In the genomic region with DNA sequence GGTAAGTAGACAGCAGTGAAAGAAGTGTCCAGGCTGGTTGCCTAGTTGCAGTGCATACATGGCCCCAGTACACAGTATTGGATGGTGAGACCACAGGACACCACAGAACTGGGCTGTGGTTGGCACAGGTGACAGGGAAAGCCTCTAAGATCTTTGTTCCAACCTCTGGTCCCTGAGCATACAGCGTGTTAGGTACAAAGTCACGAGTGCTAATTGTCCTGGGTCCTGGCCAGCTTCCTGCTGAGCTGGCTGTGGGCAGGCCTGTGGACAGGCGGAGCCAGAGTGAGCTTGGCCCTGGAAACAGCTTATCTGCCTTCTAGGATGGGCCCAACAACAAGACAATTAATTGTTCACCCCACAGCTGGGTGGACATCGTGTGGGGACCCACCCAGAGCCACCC, we compare ENCODE assay signal across 11 mouse cellular contexts. TPM values are rescaled to one million over a fixed set of nuclear protein-coding genes. Genes with fewer than 3 reads are reported as not detected.
DNase-seq lines count a peak whose midpoint lies in the region; TF ChIP-seq lines count a peak whose summit lies in the region.
"Had no signal": no experiment of that assay in that cellular context is flagged by ENCODE, and none has a peak within 500 bp of the region (broad histone marks: within the 10 kb centered on the region; RNA-seq: fewer than 3 reads in every experiment).

No protein-coding gene starts in this region.

- 0 out of 2 replicates have a peak overlapping the region, but pooled peaks have one; percentile 18 for H3K27ac ChIP-seq in heart, embryonic 10.5 days
- H3K27ac ChIP-seq: limb, embryonic 13.5 days had no signal

- no peaks in the 10 kb centered on the region for H3K27me3 ChIP-seq in heart, embryonic 10.5 days (ENCODE audit: insufficient read depth, poor library complexity, severe bottlenecking)
- H3K27me3 ChIP-seq: limb, embryonic 13.5 days had no signal

- DNase-seq in layer of hippocampus, postnatal 10 days (ENCODE audit: low spot score in 2 of 2): peak; percentile 21 to 31
- no peak for DNase-seq in layer of hippocampus, adult 18-20 months (ENCODE audit: low spot score in 2 of 2)
- peak; percentile 47 for DNase-seq in brain, embryonic 14.5 days (ENCODE audit: low read depth)
- no peak for DNase-seq in heart, embryonic 10.5 days (ENCODE audit: low spot score)
- DNase-seq in kidney, postnatal 4 days: peak; percentile 46 to 57
- no peak for DNase-seq in layer of hippocampus, adult 11-12 months (ENCODE audit: low spot score)
- DNase-seq in spleen, postnatal 10 days (ENCODE audit: low spot score in 2 of 2): no peak
- DNase-seq in urinary bladder, postnatal 14 days (ENCODE audit: low spot score): no peak
- DNase-seq: embryo, embryonic 11 days had no signal

- H3K9me3 ChIP-seq in heart, embryonic 10.5 days: no peaks in the 10 kb centered on the region
- H3K9me3 ChIP-seq: limb, embryonic 13.5 days had no signal

- WGBS in heart, embryonic 10.5 days: 62% methylated on average over 4 of the region's 4 CpGs

- no peak for TF ChIP-seq POLR2A in brain, embryonic 14.5 days (IDR thresholded peaks at IDR 0.05; ENCODE audit: borderline replicate concordance, extremely low read depth, insufficient read depth, insufficient read length, poor library complexity, severe bottlenecking)

- peaks cover 16% of the 10 kb centered on the region; the same call in 1 of the 2 replicates for H3K4me1 ChIP-seq in heart, embryonic 10.5 days

- TF ChIP-seq CTCF in brain, embryonic 14.5 days (IDR thresholded peaks at IDR 0.05; ENCODE audit: borderline replicate concordance, extremely low read depth, insufficient read depth, insufficient read length): no peak

- H3K36me3 ChIP-seq in heart, embryonic 10.5 days: peaks cover 36% of the 10 kb centered on the region
- H3K36me3 ChIP-seq: limb, embryonic 13.5 days had no signal

- no peak overlapping the region for H3K4me3 ChIP-seq in heart, embryonic 10.5 days
- H3K4me3 ChIP-seq: limb, embryonic 13.5 days had no signal

RNA-seq across cellular contexts. Expression of gene Fam83g, which starts 16.0 kb away (rescaled TPM):
- total RNA-seq in layer of hippocampus, postnatal 10 days (2021): not detected
- total RNA-seq in layer of hippocampus, adult 18-20 months (2021): under 1 TPM in 1 of 2 experiments, not detected in 1; 0.07 TPM
- polyA plus RNA-seq in brain, embryonic 14.5 days (2012; rRNA removed): 0.42 and 0.55 TPM in 2 replicates
- 3.2 and 3.3 TPM in 2 replicates for polyA plus RNA-seq in heart, embryonic 10.5 days (2016; fragmentation: Nextera tagmentation; extraction: Ambion mirVana)

RNA-seq across cellular contexts. Expression of gene Slc5a10, which starts 20.7 kb away (rescaled TPM):
- under 1 TPM in 1 of 2 experiments, not detected in 1; 0.69 TPM for total RNA-seq in layer of hippocampus, postnatal 10 days (2021)
- under 1 TPM; 0.36 to 0.37 TPM for total RNA-seq in layer of hippocampus, adult 18-20 months (2021)
- 0.04 and 0.11 TPM in 2 replicates for polyA plus RNA-seq in brain, embryonic 14.5 days (2012; rRNA removed)
- polyA plus RNA-seq in heart, embryonic 10.5 days (2016; fragmentation: Nextera tagmentation; extraction: Ambion mirVana): 0.07 TPM in 1 of 2 replicates, not detected in the other
- polyA plus RNA-seq: stomach, embryonic 14.5 days had no signal

RNA-seq across cellular contexts. Expression of gene Grap, which starts 46.9 kb away (rescaled TPM):
- total RNA-seq in layer of hippocampus, postnatal 10 days (2021): 10 to 100 TPM in 1 of 2 experiments, 1 to 10 TPM in 1; 9.6 to 10.4 TPM
- 1 to 10 TPM; 3.8 to 4.5 TPM for total RNA-seq in layer of hippocampus, adult 18-20 months (2021)
- polyA plus RNA-seq in brain, embryonic 14.5 days (2012; rRNA removed): 4.5 and 6.0 TPM in 2 replicates
- polyA plus RNA-seq in heart, embryonic 10.5 days (2016; fragmentation: Nextera tagmentation; extraction: Ambion mirVana): 10.2 and 11.8 TPM in 2 replicates

Comparison
In these comparisons a context has a peak if more than half of its experiments do, and no peak if none do; other contexts are left out.
1. DNase-seq: peak in layer of hippocampus, postnatal 10 days (2 of 2), brain, embryonic 14.5 days (single experiment) and kidney, postnatal 4 days (2 of 2); none in layer of hippocampus, adult 18-20 months (0 of 2), heart, embryonic 10.5 days (single experiment), layer of hippocampus, adult 11-12 months (single experiment), spleen, postnatal 10 days (0 of 2) and urinary bladder, postnatal 14 days (single experiment).